Mouse (Mus musculus) kidney, adult 18-20 months (tissue): ENCODE measurements around the gene Gprc5d.

Experiments
- DNase-seq: peaks from one replicate; pipeline ENCODE4 v3.0.0; 2021

Gprc5d gene

DNA sequence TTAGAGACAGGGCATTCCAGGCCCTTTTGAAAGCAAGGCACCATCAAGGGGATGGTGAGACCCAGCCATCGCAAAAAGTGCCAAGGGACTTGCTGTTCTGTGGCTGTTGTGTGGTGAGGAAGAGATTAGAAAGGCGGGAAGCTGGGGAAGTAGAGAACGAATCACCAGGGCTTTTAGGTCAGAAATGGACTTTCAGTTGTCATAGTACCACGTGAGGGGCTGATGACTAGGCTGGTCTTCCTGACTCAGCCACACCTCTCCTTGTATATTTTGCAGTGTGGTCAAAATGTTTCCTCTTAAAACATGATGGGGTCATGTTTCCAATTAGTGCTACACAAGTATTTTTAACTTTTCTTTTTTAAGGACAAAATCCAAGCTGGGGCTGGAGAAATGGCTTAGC is 17.7 kb upstream of the Gprc5d start:
- DNase-seq: no peak

DNA sequence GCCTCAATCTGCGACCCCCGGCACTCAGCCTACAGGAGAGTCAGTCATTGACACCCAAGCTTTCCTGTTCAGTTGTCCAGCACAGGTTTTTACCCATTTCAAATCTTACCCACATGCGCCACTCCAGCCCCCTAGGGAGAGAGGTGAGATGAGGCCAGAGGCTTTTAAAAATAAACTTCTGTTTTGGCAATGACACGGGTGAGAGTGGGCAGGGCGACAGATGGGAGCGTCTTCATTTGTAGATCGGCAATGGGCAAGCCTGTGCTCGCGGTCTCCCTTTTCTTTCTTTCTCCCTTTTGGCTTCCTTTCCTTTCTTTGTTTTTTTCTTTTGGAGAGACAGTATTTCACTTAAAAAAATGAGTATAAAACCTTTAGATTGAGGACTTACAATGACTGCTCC is 15.4 kb upstream of the Gprc5d start:
- no peak for DNase-seq

DNA sequence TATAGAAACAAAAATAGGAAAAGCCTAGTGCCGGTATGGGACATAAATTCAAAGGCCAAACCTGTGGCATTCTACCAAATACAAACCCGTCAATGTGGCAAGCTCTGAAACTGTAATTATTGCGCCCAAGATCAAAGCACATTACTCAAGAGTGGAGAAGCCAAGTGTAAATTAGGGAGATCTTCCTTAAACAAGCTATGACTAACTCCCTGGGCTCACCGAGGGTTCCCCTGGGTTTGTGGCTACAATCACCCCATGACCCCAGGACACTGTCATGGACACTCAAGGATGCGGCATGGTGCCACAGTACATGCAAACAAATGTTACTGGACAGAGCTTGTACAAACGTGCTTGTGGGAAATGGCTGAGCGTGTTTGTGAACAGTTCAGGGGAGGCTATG is 15.0 kb upstream of the Gprc5d start:
- DNase-seq: no peak

DNA sequence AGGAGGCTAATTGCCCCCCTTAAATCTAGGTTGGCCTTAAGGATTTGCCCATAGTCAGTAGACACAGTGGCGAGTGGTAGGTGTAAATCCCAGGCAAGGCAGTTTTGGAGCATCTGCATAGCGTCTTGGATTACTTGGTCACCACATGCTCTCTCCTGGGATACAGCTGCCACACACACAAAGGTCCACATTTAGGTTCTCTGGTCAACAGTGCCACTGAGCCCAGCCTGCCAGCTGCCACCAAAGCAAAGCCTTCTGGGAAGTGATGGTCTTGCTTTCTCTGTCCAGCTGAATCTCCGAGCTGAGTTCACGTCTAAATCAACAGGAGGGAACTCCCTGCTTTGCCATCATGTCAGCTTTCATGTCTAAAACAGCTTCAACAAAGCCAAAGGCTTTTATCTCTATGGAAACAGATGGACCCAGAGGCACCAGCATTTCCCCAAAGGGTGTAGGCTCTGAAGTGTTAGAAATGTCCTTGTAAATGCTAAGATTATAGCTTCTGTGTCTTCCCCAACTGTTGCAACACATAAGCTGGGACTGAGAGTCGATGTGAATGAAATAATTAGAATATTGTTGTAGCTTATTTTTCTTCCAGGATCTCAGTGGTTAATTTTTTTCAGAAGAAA is 6.8 kb upstream of the Gprc5d start:
- DNase-seq: no peak

DNA sequence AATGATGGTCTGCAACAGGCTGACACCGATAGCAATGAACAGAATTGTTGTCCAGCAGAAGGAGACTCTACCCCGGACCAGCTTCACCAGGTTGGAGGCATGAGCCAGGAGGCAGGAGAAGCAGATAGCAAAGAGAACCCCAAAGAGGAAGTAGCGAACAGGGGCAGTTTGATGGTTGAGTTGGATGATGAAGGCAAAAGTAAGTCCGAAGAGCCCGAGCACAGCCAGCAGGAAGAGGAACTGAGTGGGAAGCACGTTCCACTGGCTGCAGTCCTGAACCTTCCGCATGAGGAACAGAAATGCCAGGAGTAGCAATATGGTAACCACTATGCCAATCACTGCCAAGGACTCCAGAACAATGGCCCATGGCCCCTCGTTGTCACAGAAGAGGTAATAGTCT is 1.6 kb downstream of the Gprc5d start:
- DNase-seq: no peak

DNA sequence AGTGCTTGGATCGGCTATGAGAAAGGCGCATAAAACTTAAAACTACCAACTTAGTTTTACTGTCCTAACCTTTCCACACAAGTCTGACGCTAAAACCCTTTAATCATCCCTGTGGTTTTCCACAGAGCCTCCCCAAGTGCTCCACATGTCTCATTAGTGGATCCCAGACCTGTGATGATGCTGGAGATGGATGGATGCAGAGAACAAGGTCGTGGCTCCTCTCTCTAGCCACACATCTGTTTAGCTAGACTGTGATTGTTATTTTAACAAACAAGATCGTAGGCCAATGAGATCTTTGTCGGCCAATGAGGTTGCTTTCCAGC is 5.0 kb downstream of the Gprc5d start:
- DNase-seq: no peak

DNA sequence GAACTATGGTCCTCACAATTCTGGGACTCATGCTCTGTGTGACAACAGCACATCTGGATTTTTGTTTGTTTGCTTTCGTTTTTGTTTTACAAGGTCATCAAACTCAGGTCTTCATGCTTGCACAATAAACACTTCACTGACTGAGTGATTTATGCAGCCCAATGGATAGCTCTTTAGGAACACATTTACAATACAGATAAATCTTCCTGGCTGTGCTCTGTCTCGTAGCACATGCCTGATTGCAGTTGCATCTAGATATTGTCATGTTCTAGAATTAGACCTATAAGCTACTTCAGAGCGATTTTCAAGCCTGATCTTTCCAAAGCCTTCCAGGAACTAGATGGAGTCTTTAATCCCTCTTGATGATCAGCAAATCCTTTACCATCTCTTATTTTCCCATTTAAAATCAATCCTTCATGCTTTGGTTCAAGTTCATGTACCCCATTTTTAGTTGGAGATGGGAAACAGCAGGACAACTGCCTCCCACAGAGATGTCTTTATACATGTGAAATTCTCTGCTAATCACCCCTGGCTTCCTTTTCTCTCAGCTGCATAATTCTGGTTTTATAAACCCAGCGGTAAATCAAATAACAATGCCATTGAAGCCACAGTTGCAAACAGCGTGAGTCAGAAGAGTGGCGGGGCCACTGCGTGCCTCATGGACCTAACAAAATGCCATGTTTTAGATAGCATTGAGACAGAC is 5.5 kb downstream of the Gprc5d start:
- no peak for DNase-seq

DNA sequence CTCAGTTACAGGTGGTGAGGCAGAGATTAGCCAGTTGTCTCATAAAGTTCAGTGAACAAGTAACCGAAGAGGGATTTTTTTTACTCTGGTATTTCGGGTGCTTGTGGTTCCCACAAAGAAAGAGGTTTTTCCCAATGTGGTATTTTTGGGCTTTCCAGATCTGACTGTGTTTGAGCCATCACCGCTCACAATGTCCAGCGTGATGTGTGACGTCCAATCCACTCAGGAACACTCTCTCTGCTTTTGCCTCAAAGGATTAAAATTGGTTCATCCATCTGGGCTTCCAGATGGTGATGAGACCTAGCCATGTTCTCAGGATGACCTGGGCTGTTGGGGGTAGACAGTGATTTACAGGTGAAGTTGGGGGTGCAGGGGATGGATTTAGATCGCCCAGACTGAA is 11.1 kb downstream of the Gprc5d start:
- no peak for DNase-seq

DNA sequence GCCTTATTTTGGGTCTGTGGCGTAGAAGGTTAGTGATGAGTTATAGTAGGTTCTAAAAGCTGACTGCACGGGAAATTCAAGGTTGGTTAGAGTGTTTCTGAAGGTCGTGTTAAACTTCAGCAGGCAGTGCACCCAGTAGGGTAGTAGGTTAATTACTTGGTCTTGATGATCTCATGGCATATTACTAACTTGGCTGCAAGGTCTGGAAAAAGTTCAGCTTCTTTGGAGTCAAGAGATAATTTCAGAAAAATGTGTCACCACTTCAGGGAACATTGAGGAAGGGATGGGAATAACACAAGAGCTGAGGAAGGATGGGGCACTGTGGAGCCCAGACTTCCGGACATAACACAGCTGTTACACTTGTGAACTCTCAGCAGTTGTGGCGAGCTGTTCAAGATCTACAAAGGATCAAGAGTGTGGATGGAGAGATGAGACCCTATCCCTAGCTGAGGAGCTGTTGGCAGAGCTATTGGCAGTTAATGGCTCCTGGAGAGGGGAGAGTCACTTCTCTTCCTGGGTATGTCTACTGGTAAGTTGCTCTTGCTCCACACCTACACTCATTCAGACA is 15.3 kb downstream of the Gprc5d start:
- DNase-seq: no peak

DNA sequence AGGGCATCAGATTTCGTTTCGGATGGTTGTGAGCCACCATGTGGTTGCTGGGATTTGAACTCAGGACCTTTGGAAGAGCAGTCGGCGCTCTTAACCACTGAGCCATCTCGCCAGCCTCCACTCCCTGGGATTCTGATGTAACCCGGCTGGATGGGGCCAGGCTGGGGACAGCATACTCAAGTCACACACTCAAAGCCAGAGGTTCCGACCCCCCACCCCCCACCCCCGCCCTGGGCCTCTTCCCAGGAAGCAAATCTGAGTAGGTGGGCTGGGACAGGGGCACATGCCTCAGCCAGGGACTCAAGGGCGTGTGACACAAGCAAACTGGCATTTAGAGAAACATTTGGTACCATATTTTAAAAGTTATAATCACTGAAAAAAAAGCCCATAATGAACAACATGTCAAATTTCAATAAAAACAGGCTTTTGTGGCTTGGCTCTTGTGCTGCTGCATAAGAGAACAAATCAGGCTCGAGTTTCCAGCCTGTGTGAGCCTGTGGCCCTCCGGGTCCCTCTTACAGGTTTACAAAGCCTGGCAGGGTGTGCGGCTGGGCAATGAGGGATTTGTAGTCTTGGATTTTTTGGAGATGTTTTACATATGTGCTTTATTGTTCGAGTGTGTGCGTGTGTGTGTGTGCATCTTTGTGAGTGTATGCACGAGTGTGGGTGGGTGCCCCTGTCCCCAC is 17.2 kb downstream of the Gprc5d start:
- DNase-seq: no peak

DNA sequence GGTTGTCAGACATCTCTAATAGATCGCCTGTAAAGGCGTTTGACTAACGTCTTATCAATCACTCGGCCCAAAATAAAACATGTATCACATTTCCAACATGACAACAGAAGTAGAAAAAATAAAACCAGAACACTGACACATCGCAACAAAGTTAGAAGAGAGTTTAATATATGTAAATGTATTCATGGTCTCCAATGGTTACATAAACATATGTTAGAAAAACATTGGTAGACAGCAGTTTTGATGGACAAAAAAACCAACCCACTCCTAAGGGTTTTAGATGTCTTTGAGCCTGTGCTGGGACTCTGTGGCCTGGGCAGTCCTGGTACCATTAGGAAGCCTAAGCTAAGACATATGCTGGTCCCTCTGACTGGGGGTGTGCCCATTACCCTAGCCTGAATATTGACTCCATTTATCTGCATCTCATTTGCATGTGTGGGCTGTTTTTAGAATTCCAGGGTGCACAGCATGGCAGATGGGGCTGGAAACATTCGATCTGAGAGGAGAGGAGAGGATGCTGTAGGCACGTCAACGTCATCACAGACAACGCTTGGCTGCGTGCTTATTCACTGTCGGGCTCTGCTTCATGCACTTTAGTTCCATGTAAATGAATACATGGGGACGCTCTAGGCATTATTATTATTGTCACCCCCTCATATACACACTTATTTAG is 25.1 kb downstream of the Gprc5d start:
- no peak for DNase-seq

DNA sequence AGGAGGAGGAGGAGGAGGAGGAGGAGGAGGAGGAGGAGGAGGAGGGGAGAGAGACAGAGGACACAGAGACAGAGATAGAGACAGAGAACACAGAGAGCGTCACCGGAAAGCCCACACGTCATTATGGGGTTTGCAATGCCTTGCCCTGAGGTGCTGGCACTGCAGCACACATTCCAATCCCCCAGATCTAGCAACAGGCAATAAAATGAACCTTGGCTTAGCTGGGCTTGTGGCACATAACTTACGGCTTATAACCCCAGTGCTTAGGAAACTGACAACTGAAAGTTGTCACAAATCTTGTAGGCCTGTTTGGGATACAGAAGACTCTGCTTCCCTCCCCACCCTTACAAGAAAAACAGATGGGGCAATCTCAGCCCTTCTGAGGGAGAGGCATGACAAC is 27.4 kb downstream of the Gprc5d start:
- no peak for DNase-seq

DNA sequence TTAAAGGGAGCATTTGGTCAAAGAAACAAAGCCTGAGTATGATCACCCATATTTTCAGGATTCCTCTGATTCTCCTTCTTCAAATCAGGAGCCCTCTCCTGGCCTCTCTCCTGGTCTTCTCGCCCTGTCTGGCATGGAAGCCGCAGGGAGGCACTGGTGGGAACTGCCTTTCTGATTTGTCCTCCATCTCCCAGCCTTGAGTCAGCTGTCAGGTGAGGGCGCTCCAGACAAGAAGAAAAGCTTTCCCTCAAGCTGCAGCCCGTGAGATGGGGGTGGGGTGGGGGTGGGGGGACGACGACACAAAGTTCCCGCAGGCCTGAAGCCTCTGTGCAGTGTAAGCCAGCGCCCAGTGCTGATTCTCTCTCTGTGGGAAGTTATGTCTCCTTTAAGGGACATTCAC is 28.3 kb downstream of the Gprc5d start:
- no peak for DNase-seq

DNA sequence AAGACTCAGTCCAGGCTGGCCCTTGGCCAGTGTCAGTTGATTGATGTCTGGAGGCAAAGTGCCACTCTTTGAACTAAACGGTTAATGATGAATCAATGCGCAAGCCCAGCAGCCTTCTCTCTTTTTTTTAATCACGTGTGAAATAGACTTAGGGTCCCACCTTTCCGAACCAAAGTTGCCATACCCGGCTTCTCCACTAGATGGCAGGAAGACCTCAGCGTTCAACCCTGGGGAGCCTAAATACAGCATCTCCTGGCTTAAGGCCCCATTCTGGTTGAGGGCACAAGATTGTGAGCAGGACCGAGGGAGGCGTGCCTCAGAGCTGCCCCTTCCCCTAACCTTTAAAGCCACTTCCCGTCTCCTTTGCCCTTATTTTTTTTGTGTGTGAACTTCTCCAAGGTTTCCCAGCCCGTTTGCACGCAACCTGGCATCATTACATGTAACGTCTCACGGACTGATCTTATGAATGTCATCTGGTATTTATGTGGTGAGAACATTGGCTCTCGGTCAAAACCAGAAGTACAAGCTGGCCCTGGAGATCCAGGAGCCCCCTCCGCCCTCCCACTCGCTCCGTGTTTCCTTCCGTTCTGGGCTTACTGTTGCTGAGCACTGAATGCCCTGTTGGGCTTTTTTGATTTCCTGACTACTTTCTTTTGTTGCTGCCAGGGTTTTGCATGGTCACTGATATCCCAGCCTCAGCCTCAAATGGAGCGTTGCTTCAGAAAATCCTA is 30.2 kb downstream of the Gprc5d start:
- peak; percentile 79 for DNase-seq

DNA sequence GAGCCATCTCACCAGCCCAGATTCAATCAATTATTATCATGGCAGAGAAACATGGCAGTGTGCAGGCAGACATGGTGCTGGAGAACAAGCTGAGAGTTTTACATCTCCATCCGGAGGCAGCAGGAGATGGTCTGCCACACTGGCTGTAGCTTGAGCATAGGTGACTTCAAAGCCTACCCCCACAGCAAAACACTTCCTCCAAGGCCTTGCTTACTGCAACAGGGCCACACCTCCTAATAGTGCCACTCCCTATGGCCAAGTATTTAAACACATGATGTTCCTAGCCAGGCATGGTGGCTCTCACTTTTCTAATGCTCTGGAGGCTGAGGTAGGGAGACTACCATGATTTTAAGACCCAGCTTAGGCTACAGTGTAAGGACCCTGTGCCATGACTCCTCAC is 32.4 kb downstream of the Gprc5d start:
- DNase-seq: no peak

DNA sequence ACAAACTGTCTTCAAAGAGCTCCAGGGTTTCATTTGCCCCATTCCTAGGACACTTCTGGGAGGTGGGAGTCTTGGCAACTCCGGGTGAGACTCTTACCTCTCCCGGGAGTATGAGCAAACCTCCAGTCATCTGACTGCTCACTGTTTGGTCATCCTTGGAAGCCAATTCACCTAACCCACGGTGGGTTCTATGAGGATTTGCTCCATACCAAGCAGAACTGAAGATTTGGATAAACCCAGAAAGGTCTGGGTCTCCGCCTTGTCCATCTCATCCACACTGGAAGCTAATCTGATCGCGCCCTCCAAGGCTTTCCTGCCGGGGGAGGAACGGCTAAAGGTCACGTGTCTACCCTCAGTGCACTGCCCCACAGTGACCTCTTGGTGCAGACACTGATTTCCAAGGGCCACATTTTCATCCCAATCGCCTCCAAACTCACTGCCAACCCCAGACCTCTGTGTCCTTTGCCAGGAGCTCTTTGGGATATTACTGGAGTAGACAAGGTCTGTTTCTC is 34.0 kb downstream of the Gprc5d start:
- no peak for DNase-seq

DNA sequence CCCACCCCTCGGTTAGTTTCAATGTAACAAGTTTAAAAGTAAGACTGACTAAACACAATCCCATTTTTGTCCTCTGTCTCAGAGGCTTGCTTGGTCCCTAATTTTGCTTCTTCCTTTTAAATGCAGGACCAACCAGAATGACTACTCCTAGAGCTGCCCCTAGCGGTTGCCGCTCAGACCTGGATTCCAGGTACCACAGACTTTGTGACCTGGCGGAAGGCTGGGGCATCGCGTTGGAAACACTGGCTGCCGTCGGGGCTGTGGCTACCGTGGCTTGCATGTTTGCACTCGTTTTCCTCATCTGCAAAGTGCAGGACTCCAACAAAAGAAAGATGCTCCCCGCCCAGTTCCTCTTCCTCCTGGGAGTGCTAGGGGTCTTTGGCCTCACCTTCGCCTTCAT is 39.7 kb downstream of the Gprc5d start:
- DNase-seq: no peak

DNA sequence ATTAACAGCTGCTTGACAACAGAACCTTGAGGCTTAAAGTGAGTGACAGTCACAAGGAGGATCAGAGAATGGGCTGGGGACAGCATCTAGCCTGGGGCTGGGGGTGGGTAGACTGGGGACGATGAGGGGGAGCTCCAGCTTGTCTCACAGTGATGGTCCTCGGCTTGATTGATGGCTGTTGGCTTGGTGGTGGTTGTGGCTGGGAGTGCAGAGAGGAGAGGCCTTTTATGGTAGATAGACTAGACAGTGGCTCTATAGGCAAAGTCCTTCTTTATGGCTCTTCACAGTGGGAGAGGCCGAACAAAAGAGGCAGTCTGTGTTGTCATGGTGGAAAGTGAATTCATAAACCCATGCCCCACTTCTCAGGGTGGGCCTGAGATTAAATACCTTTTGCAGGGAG is 41.9 kb downstream of the Gprc5d start:
- no peak for DNase-seq

DNA sequence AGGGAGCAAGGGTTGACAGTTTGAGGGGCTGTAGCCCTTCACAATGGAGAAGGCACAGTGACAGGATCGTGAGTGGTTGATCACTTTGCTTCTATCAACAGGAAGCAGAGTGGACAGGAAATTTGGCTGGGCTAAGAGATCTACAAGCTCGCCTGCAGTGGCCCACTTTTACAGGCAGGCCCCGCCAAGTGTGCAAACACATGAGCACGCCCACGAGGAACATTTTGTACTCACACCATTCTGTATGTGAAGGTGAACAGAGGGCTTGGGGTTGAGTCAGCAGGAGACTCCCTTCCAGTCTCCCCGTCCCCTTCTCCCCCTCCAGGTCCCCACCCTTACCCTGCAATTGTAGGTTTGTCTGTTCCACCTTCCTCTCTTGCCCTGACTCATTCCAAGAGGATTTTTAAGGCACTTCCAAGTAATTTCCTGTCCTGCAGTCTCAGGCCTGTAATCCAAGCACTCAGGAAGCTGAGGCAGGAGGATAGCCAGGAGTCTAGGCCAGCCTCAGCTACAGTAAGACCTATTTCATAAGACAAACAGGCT is 43.6 kb downstream of the Gprc5d start:
- DNase-seq: no peak

DNA sequence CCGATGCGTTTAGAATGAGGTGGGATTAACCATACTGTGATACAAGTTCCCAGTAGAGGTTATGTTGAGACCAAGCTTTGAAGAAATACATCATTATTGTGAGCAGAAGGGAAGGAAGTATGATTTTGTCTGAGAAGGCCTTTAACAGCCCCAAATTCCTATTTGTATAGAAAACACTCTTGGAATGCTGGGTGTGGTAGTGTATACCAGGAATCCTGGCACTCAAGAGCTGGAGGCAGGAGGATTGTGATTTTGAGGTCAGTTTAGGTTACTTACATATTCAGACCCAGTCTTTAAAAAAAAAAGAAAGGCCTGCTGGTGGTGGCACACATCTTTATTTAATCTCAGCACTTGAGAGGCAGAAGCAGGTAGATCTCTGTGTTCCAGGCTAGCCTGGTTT is 47.7 kb downstream of the Gprc5d start:
- DNase-seq: no peak

DNA sequence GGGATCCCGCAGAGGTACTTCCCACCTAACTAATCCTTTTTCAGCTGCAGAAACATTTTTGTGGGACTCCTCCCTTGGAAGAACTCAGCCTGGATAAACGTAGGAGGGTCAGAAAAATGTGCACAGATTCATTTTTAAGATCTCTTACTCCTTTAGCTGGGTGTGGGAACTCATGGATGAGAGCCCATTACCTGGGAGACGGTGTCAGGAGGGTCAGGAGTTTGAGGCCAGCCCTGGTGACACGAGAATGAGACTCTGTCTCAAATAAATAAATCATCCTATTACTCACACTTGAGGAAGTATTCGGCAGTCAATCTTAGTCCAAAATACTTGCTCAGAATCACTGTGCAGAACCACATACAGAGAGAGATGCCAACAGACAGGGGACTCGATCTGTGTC is 48.2 kb downstream of the Gprc5d start:
- DNase-seq: no peak

DNA sequence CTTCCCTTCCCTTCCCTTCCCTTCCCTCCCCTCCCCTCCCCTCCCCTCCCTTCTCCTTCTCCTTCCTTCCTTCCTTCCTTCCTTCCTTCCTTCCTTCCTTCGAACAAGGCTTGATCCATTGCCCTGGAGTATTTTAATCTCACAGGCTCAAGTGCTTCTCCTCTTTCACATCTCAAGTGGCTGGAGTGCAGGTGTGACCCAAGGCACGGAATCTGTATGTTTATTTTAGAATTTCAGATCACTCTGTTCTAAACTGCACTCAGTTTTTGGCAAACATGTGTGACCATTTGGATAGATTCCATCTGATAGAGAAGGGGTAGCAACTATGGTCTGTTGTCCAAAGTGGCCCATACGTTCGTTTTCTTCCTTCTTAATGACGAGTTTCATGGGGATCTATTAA is 49.9 kb downstream of the Gprc5d start:
- no peak for DNase-seq
